Mouse (Mus musculus): ENCODE data around the gene Gm28897. TPM values are rescaled to one million over a fixed set of nuclear protein-coding genes. Genes with fewer than 3 reads are reported as not detected.
"Not testable (repeated sequence)": the region's sequence is repeated elsewhere in the genome, so short reads cannot be mapped to it uniquely, and the experiment has no call there.

The Gm28897 gene
- not detected for total RNA-seq (2021)

DNA sequence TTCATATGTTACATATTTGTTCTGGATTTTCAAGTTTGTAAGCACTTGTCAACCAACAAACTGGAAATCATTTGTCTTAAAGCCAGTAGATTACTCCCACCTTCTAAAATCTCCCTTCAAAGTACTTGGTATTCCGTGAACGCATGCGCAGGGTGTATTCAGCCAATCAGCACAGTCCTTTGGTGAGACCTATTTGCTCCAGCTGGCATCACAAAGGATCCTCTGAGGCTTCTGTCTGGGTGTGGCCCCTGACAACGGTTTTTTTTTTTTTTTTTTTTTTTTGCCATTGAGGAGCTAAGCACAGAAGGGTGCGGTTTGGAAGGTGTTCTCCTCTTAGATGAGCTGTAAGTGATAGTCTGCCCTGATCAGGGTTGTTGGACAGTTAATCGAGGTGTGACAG, at the start of gene Gm28897:
TSS of gene Gm28897 (plus strand) at position 301 of the 400 bp plus-strand sequence.
- intact Hi-C loops (cut with DNase I); DNase-seq (ENCODE audit: low spot score): not testable (repeated sequence)
